Mouse (Mus musculus) midbrain, postnatal 0 days (tissue): ENCODE results near the gene Selenoi. TPM values are rescaled to one million over a fixed set of nuclear protein-coding genes. Genes with fewer than 3 reads are reported as not detected.

Experiments used
- ATAC-seq: fragments of 200-750 bp; cut with Nextera tagmentation; 2 replicates; pipeline ENCODE4 v1.8.0; 2017; ENCODE audit warnings: moderate number of reproducible peaks, mild to moderate bottlenecking, moderate TSS enrichment, moderate library complexity; ENCODE audit not compliant: low FRiP score
- DNase-seq: peaks from one replicate; pipeline ENCODE4 v3.0.0-alpha.2; 2015; ENCODE audit warnings: low spot score
- H3K27ac ChIP-seq: fragments of 300-500 bp; sonication (generic); 2 replicates; pipeline ENCODE4 v1.5.1; 2014; ENCODE audit warnings: low read depth, mild to moderate bottlenecking, low read length, mixed read lengths
- H3K27me3 ChIP-seq: fragments of 300-500 bp; sonication (generic); 2 replicates; pipeline ENCODE4 v1.6.1; 2014; ENCODE audit warnings: low read length, control low read depth, mixed read lengths; ENCODE audit not compliant: insufficient read depth
- H3K36me3 ChIP-seq: fragments of 300-500 bp; sonication (generic); 2 replicates; pipeline ENCODE4 v1.6.1; 2014; ENCODE audit warnings: low read length, control low read depth, mixed read lengths; ENCODE audit not compliant: insufficient read depth
- H3K4me1 ChIP-seq: fragments of 300-500 bp; sonication (generic); 2 replicates; pipeline ENCODE4 v1.6.1; 2014; ENCODE audit warnings: mild to moderate bottlenecking, control low read depth, antibody characterized with exemption, low read length, mixed read lengths; ENCODE audit not compliant: insufficient read depth
- H3K4me2 ChIP-seq: fragments of 300-500 bp; sonication (generic); 2 replicates; pipeline ENCODE4 v1.6.1; 2014; ENCODE audit warnings: low read depth, mild to moderate bottlenecking, low read length, mixed read lengths; ENCODE audit not compliant: poor library complexity, severe bottlenecking
- H3K4me3 ChIP-seq: fragments of 300-500 bp; sonication (generic); 2 replicates; pipeline ENCODE4 v1.5.1; 2014; ENCODE audit warnings: low read depth, mild to moderate bottlenecking, low read length, moderate library complexity
- H3K9ac ChIP-seq: fragments of 300-500 bp; sonication (generic); replicated peaks from 2 replicates; pipeline ENCODE4 v1.6.1; 2014; ENCODE audit warnings: mild to moderate bottlenecking, low read length, moderate library complexity, mixed read lengths; ENCODE audit not compliant: poor library complexity, severe bottlenecking
- H3K9me3 ChIP-seq: fragments of 300-500 bp; sonication (generic); 2 replicates; pipeline ENCODE4 v1.6.1; 2016; ENCODE audit warnings: low read length, control low read depth
- CTCF ChIP-seq: IDR thresholded peaks from 2 replicates; pipeline ENCODE4 v1.5.1; 2016; ENCODE audit warnings: antibody characterized with exemption, mild to moderate bottlenecking
- WGBS: fragments of 180-500 bp; shearing (Covaris S2); extraction: QIAGEN DNeasy Blood & Tissue Kit; methylation state at CpG from one replicate; pipeline ENCODE4 v1.1.7; 2014; 5-methylcytosine and 5-hydroxymethylcytosine counted together
- polyA plus RNA-seq: library from polyadenylated mRNA; unstranded; fragments of >200 nt; fragmentation: Nextera tagmentation; extraction: Ambion mirVana; gene quantifications from 2 replicates; pipeline ENCODE4 v1.2.1, GENCODE M21; 2015
- total RNA-seq: library from RNA; depleted of rRNA; stranded (reverse); fragments of >200 nt; gene quantifications from 2 replicates; pipeline ENCODE4 v1.2.3, GENCODE M21; 2014

The Selenoi gene
- total and polyA plus RNA-seq, 2 experiments from 2014 or later, result 26.8 to 99.1 TPM

- WGBS, result 9% methylated on average over 4 of the region's 4 CpGs
- peak; percentile 81 for DNase-seq
- Histone ChIP-seq H3K27ac (no peak overlapping the region), H3K4me3 (no peak overlapping the region), H3K4me1 (no peaks in the 10 kb centered on the region), H3K4me2 (no peak overlapping the region), H3K27me3 (no peaks in the 10 kb centered on the region), H3K36me3 (no peaks in the 10 kb centered on the region), H3K9me3 (no peaks in the 10 kb centered on the region), H3K9ac (no peak overlapping the region)
- no peak for ATAC-seq
- peak; percentile 87 for TF ChIP-seq CTCF
These were observed 17.5 kb upstream of the Selenoi start for GRCm38 (mm10) chr5:30214889-30215288.

- DNase-seq (no peak), ATAC-seq (no peak)
- H3K27ac ChIP-seq, result no peak overlapping the region
- H3K9ac ChIP-seq, result no peak overlapping the region
- no peaks in the 10 kb centered on the region for H3K4me1 ChIP-seq
- H3K36me3 ChIP-seq, result no peaks in the 10 kb centered on the region
- TF ChIP-seq CTCF, result no peak
- H3K4me3 ChIP-seq, result no peak overlapping the region
- 81% methylated on average over 5 of the region's 5 CpGs for WGBS
- no peaks in the 10 kb centered on the region for H3K9me3 ChIP-seq
- no peaks in the 10 kb centered on the region for H3K27me3 ChIP-seq
- H3K4me2 ChIP-seq, result no peak overlapping the region
These were observed 16.4 kb upstream of the Selenoi start for GRCm38 (mm10) chr5:30215970-30216369.

DNA sequence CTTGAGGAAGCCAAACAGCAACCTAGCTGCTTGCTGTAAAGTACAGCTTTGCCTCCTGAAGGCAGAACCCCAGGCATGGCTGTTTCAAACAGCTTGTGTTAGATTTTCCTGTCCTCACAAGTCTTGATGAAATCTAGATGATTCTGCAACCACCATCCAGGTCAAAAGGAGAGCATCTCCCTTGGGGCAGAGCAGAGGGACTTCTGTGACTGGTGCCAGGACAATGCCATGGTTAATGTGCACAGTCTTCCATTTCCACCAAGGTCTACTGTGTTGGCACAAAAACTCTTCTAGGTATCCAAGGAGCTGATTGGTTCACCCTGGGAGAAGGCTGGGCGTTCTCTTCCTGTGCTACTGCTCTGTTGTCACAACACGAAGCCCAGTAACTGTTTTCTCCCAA is 12.7 kb upstream of the Selenoi start:
- no peak for TF ChIP-seq CTCF
- H3K9me3 ChIP-seq, result no peaks in the 10 kb centered on the region
- WGBS, result 89% methylated on average over 2 of the region's 2 CpGs
- DNase-seq (no peak), ATAC-seq (no peak)
- no peaks in the 10 kb centered on the region for H3K36me3 ChIP-seq
- no peak overlapping the region for H3K4me3 ChIP-seq
- H3K4me2 ChIP-seq, result no peak overlapping the region
- H3K27me3 ChIP-seq, result no peaks in the 10 kb centered on the region
- H3K27ac ChIP-seq, result no peak overlapping the region
- no peak overlapping the region for H3K9ac ChIP-seq
- no peaks in the 10 kb centered on the region for H3K4me1 ChIP-seq

GRCm38 (mm10) chr5:30220666-30221065 is 11.7 kb upstream of the Selenoi start:
- DNase-seq (no peak), ATAC-seq (no peak)
- Histone ChIP-seq H3K36me3 (no peaks in the 10 kb centered on the region), H3K9ac (no peak overlapping the region), H3K4me3 (no peak overlapping the region), H3K4me1 (no peaks in the 10 kb centered on the region), H3K27ac (no peak overlapping the region), H3K4me2 (no peak overlapping the region), H3K9me3 (no peaks in the 10 kb centered on the region), H3K27me3 (no peaks in the 10 kb centered on the region)
- no peak for TF ChIP-seq CTCF
- 89% methylated on average over 8 of the region's 8 CpGs for WGBS

DNA sequence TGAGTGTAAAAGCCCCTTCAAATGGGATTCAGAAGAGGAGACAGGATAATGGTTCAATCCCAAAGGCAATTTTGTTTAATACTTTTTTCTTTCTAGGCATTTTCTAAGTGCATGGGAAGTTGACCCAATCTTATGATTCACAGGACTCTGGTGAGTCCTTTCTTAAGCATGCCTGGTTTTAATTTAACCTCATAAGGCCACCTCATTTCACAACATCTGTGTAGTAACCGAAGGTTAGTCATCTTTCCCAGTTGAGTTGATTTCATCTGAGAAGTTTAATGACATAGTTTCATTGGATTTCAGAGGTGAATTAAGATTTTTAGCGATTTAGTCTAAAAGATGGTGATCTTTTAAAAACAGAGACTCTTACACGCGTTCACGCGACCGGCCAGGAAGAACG is 9.7 kb upstream of the Selenoi start:
- ATAC-seq, result no peak
- WGBS, result 98% methylated on average over 8 of the region's 8 CpGs

DNA sequence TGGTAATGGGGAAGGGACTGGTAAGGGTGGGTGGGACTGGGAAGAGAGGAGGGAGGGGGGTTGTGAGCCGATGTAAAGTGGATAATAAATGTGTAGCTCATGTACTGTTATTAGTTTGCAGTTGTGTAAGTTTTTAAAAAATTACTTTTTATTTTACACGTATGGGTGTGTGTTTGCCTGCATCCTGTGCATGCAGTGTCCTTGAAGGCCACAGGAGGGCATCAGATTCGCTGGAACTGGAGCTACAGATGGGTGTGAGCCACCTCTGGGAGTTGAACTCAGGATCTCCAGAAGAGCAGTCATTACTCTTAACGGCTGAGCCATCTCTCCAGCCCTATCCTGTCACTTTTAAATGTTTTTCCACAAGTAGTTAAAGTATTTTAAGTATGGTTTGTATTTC is 1.5 kb upstream of the Selenoi start:
- Histone ChIP-seq H3K27ac (no peak overlapping the region), H3K9me3 (no peaks in the 10 kb centered on the region), H3K36me3 (no peaks in the 10 kb centered on the region), H3K4me2 (no peak overlapping the region), H3K4me3 (no peak overlapping the region), H3K9ac (no peak overlapping the region), H3K27me3 (no peaks in the 10 kb centered on the region), H3K4me1 (peaks cover 7% of the 10 kb centered on the region; the same call in 1 of the 2 replicates)
- ATAC-seq, result no peak
- WGBS, result 82% methylated on average over 4 of the region's 4 CpGs
- DNase-seq, result no peak
- TF ChIP-seq CTCF, result peak; percentile 62

More for the DNA sequence above, 9.7 kb upstream of the Selenoi start:
- H3K4me1 ChIP-seq, result no peaks in the 10 kb centered on the region
- no peaks in the 10 kb centered on the region for H3K36me3 ChIP-seq
- no peak overlapping the region for H3K4me2 ChIP-seq
- TF ChIP-seq CTCF, result no peak
- H3K9me3 ChIP-seq, result no peaks in the 10 kb centered on the region
- H3K4me3 ChIP-seq, result no peak overlapping the region
- H3K27me3 ChIP-seq, result no peaks in the 10 kb centered on the region
- H3K27ac ChIP-seq, result no peak overlapping the region
- DNase-seq, result no peak
- no peak overlapping the region for H3K9ac ChIP-seq
